Mouse (Mus musculus): ENCODE results near the gene Rtel1.

- no peak for TF ChIP-seq EP300 (IDR thresholded peaks at IDR 0.05)
- no peak for TF ChIP-seq CTCF (IDR thresholded peaks at IDR 0.05)
Measured at GRCm38 (mm10) chr2:181279968-181280367, 39.6 kb upstream of the Rtel1 start.
